Mouse (Mus musculus): Measurements from ENCODE around the gene Kir3dl1. TPM values are rescaled to one million over a fixed set of nuclear protein-coding genes. Genes with fewer than 3 reads are reported as not detected.
"Not testable (repeated sequence)": the region's sequence is repeated elsewhere in the genome, so short reads cannot be mapped to it uniquely, and the experiment has no call there.

Kir3dl1 gene
- not detected in 2 replicates for polyA plus RNA-seq (2012; rRNA removed)

DNA sequence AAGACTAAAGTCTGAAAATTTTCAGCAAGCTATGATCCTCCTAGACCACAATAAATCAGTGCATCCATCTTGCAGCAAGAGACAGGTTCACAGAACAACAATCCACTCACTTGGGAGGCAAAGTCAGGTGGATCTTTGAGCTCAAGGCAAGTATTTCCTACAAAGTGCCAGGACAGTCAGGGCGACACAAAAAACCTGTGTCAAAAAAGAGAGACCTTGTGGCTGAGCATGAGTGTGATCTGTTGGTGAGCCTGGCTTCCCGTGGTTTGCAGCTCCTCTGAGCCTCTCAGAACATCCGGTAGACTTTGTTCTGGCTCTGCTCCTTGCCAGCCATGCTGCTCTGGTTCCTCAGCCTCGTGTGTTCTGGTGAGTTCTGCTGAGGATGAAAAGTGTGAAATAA, at the start of gene Kir3dl1:
Gene Kir3dl1, plus strand, starts transcription at position 301 of the 400 bp plus-strand sequence.
- 71% methylated on average over 4 of the region's 4 CpGs for WGBS

DNA sequence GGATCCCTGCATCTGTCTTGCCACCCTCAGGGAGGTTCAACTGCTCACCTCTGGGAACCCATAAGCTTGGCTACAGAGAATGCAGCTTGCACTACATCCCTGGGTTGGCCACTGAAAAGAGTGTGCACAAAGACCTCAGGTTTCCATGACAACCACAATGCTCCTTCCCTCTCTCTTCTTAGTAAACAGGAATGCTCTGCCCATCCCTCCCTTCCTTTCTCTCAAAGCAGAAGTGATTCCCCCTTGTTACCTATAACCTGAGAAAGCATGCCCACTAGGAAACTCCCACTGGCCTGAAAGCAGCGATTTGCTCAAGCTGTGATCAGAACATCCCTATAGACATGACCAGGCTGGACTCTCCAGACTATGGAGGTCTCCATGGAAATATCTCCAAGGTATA, 26.2 kb downstream of the Kir3dl1 start, which contains the start of gene Kir3dl2:
Gene Kir3dl2, minus strand, starts transcription at position 101 of the 400 bp plus-strand sequence.
- WGBS = 80% methylated on average over 1 of the region's 1 CpGs
- not testable (repeated sequence) for DNase-seq (ENCODE audit: low read depth, low spot score)

More for the DNA sequence above, at the start of gene Kir3dl1:
- not testable (repeated sequence) for DNase-seq (ENCODE audit: low read depth, low spot score)

DNA sequence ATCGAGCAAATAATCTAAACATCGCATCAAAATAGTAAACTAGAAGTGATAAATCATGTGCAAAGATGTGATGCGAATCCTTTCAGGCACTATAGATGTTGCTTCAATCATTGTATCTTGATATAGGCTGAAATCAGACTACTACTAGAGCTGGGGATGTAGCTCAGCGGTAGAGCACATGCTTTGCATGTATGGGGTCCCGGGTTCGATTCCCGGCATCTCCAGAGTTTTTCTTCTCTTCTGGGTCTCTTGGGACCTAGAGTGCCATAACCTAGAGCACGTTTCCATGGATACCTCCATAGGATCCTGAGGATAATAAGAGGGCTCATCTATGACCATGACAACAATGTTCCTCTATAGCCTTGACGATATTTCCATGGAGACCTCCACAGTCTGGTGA, 51.3 kb downstream of the Kir3dl1 start:
- 88% methylated on average over 9 of the region's 9 CpGs for WGBS
- not testable (repeated sequence) for DNase-seq (ENCODE audit: low read depth, low spot score)

Other genes with a start within 250 kb of the Kir3dl1 start
- 24.3 and 39.6 TPM in 2 replicates for gene Bex3, start 247.7 kb upstream of the Kir3dl1 start, polyA plus RNA-seq (2012; rRNA removed)
- gene Kir3dl2, start 26.1 kb downstream of the Kir3dl1 start, polyA plus RNA-seq (2012; rRNA removed) = not detected in 2 replicates
- 0.88 and 1.1 TPM in 2 replicates for gene Tceal3, start 72.8 kb downstream of the Kir3dl1 start, polyA plus RNA-seq (2012; rRNA removed)
- 0.34 and 0.40 TPM in 2 replicates for gene Tceal1, start 190.0 kb downstream of the Kir3dl1 start, polyA plus RNA-seq (2012; rRNA removed)
- gene Morf4l2, start 225.7 kb downstream of the Kir3dl1 start, polyA plus RNA-seq (2012; rRNA removed) = 49.2 and 52.1 TPM in 2 replicates

Data from large intestine, adult 2 months (tissue).